Mouse (Mus musculus) ES-E14 (cell line): ENCODE results near the gene Dnajb1. TPM values are rescaled to one million over a fixed set of nuclear protein-coding genes. Genes with fewer than 3 reads are reported as not detected.

Source experiments
- DNase-seq: peaks from one replicate; pipeline ENCODE4 v3.0.0-alpha.2; 2013; ENCODE audit warnings: low read depth, low spot score
- H3K27ac ChIP-seq: 2 replicates; pipeline ENCODE4 v1.5.1; 2012; ENCODE audit warnings: low read depth, mild to moderate bottlenecking, low read length, moderate library complexity, mixed read lengths; ENCODE audit not compliant: poor library complexity, insufficient read depth, severe bottlenecking
- H3K36me3 ChIP-seq: 2 replicates; pipeline ENCODE4 v1.6.1; 2012; ENCODE audit warnings: mild to moderate bottlenecking, low read length, moderate library complexity, mixed read lengths; ENCODE audit not compliant: control insufficient read depth, poor library complexity, insufficient read depth, severe bottlenecking
- H3K4me1 ChIP-seq, 2 experiments: fragments of 150-350 bp in 1 of 2; sonication (generic) in 1 of 2; 2 replicates each; pipeline ENCODE4 v1.6.1; 2012; ENCODE audit warnings: low read length in 2 of 2, mild to moderate bottlenecking in 1 of 2, mixed read lengths in 1 of 2; ENCODE audit not compliant: control insufficient read depth in 2 of 2, insufficient read depth in 2 of 2, poor library complexity in 1 of 2
- H3K4me3 ChIP-seq, 2 experiments: fragments of 150-350 bp in 1 of 2; sonication (generic) in 1 of 2; 2 replicates each; pipeline ENCODE4 v1.5.1; 2012; ENCODE audit warnings: low read length in 2 of 2, low read depth in 1 of 2, mild to moderate bottlenecking in 1 of 2, mixed read lengths in 1 of 2; ENCODE audit not compliant: insufficient read depth in 1 of 2, poor library complexity in 1 of 2, severe bottlenecking in 1 of 2
- H3K9ac ChIP-seq: 2 replicates; pipeline ENCODE4 v1.6.1; 2012; ENCODE audit warnings: low read depth, mild to moderate bottlenecking, low read length, mixed read lengths; ENCODE audit not compliant: poor library complexity, insufficient read depth, severe bottlenecking
- H3K9me3 ChIP-seq: fragments of 150-350 bp; sonication (generic); 2 replicates; pipeline ENCODE4 v1.6.1; 2012; ENCODE audit warnings: low read depth, mild to moderate bottlenecking, low read length; ENCODE audit not compliant: control insufficient read depth, insufficient read depth
- CHD2 ChIP-seq: IDR thresholded peaks from 2 replicates; pipeline ENCODE4 v1.6.1; 2014; ENCODE audit warnings: mild to moderate bottlenecking, low read depth, low read length, inconsistent platforms
- HCFC1 ChIP-seq: IDR thresholded peaks from 2 replicates; pipeline ENCODE4 v1.6.1; 2012; ENCODE audit warnings: low read length, inconsistent platforms, borderline replicate concordance; ENCODE audit not compliant: insufficient read depth
- MAFK ChIP-seq: IDR thresholded peaks from 2 replicates; pipeline ENCODE4 v1.6.1; 2014; ENCODE audit warnings: mild to moderate bottlenecking, low read depth, low read length, inconsistent platforms; ENCODE audit not compliant: insufficient read depth
- ZC3H11A ChIP-seq: IDR thresholded peaks from 2 replicates; pipeline ENCODE4 v1.6.1; 2012; ENCODE audit warnings: low read depth, mild to moderate bottlenecking, inconsistent platforms, low read length, borderline replicate concordance
- ZNF384 ChIP-seq: IDR thresholded peaks from 2 replicates; pipeline ENCODE4 v1.6.1; 2012; ENCODE audit warnings: low read depth, low read length, inconsistent platforms
- in situ Hi-C, 2 experiments: fragments of 600-800 bp; cut with MboI; formaldehyde crosslinking; loops; one replicate each; pipeline ENCODE4 v1.15.1; 2025; ENCODE audit warnings: low sequenced_read_pairs in 2 of 2, inconsistent platforms in 1 of 2; ENCODE audit not compliant: unreplicated experiment in 2 of 2
- total RNA-seq: library from RNA; depleted of rRNA; stranded (reverse); fragments of 300-350 nt; gene quantifications from 2 replicates; pipeline ENCODE4 v1.2.3, GENCODE M21; 2012

The Dnajb1 gene
- total RNA-seq, 1 experiment = 30.1 TPM

GRCm38 (mm10) chr8:83617111-83617510 lies 9.1 kb downstream of the Dnajb1 start:
- Histone ChIP-seq H3K4me3 (no peak overlapping the region), H3K9me3 (no peaks in the 10 kb centered on the region), H3K4me1 (peaks cover 0 to 2% of the 10 kb centered on the region in 2 experiments; a peak in 1 of 4 replicates), H3K36me3 (peaks cover 9% of the 10 kb centered on the region), H3K9ac (no peak overlapping the region), H3K27ac (no peak overlapping the region)
- no peak for TF ChIP-seq ZC3H11A
- no peak for TF ChIP-seq ZNF384
- no peak for TF ChIP-seq MAFK
- in situ Hi-C loops = no loop called here
- DNase-seq = no peak

- Histone ChIP-seq H3K27ac (no peak overlapping the region), H3K36me3 (peaks cover 2% of the 10 kb centered on the region), H3K4me1 (peaks cover 0 to 2% of the 10 kb centered on the region in 2 experiments; a peak in 1 of 4 replicates), H3K4me3 (no peak overlapping the region), H3K9me3 (no peaks in the 10 kb centered on the region), H3K9ac (no peak overlapping the region)
- in situ Hi-C loops = no loop called here
- DNase-seq = no peak
- TF ChIP-seq ZNF384 = no peak
- TF ChIP-seq MAFK = no peak
- no peak for TF ChIP-seq ZC3H11A
- no peak for TF ChIP-seq HCFC1
- TF ChIP-seq CHD2 = no peak
Measured at GRCm38 (mm10) chr8:83618566-83618965, 10.6 kb downstream of the Dnajb1 start.

- H3K27ac ChIP-seq = no peak overlapping the region
- no peaks in the 10 kb centered on the region for H3K36me3 ChIP-seq
- DNase-seq = no peak
- H3K4me3 ChIP-seq = no peak overlapping the region
- H3K9me3 ChIP-seq = no peaks in the 10 kb centered on the region
- H3K4me1 ChIP-seq = peaks cover 0 to 2% of the 10 kb centered on the region in 2 experiments; a peak in 1 of 4 replicates
- in situ Hi-C loops = no loop called here
- no peak overlapping the region for H3K9ac ChIP-seq
- TF ChIP-seq HCFC1 = no peak
- no peak for TF ChIP-seq ZNF384
- no peak for TF ChIP-seq CHD2
Measured at GRCm38 (mm10) chr8:83619568-83620285, 11.7 kb downstream of the Dnajb1 start.

GRCm38 (mm10) chr8:83621691-83622388 lies 13.8 kb downstream of the Dnajb1 start:
- peak overlapping the region; percentile 44; the same call in 1 of the 2 replicates for H3K9ac ChIP-seq
- no peak for DNase-seq
- no peaks in the 10 kb centered on the region for H3K9me3 ChIP-seq
- H3K36me3 ChIP-seq = no peaks in the 10 kb centered on the region
- in situ Hi-C loops = no loop called here
- H3K27ac ChIP-seq = no peak overlapping the region
- TF ChIP-seq CHD2 (no peak), ZC3H11A (no peak), HCFC1 (no peak), MAFK (no peak), ZNF384 (no peak)
- peaks cover 0 to 2% of the 10 kb centered on the region in 2 experiments; a peak in 1 of 4 replicates for H3K4me1 ChIP-seq
- peak overlapping the region; percentile 45 to 63; a peak in 3 of 4 replicates for H3K4me3 ChIP-seq
